Mouse (Mus musculus) monocyte, adult 2 months (primary cell): Measurements from ENCODE around the gene Tlcd2.
A peak's percentile ranks its signal among the peaks of the same experiment; 100 is the strongest.
"Not testable (repeated sequence)": the region's sequence is repeated elsewhere in the genome, so short reads cannot be mapped to it uniquely, and the experiment has no call there.

Experiments used
- DNase-seq, 2 experiments: peaks; one replicate each; pipeline ENCODE4 v3.0.0; 2022; ENCODE audit warnings: low spot score in 2 of 2, low read depth in 1 of 2

The Tlcd2 gene

DNA sequence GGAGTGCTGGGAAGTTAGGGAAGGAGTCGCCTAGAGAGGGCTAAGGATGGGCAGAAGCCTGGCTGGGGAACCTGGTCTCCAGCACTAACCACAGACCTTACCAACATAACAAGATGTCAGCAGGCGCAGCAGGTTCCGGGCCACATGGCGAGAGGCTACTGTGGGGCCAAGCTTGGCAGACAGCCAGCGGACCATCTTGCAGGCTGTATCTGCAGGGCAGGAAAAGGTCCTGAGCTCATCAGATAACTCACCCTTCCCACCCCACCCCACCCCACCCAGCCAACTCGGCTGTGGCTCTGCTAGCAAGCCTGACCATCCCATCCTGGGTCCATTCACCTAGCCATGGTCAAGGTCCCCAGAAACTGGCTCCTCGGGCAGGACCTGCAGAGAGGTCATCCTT lies 11.8 kb upstream of the Tlcd2 start:
- no peak for DNase-seq

DNA sequence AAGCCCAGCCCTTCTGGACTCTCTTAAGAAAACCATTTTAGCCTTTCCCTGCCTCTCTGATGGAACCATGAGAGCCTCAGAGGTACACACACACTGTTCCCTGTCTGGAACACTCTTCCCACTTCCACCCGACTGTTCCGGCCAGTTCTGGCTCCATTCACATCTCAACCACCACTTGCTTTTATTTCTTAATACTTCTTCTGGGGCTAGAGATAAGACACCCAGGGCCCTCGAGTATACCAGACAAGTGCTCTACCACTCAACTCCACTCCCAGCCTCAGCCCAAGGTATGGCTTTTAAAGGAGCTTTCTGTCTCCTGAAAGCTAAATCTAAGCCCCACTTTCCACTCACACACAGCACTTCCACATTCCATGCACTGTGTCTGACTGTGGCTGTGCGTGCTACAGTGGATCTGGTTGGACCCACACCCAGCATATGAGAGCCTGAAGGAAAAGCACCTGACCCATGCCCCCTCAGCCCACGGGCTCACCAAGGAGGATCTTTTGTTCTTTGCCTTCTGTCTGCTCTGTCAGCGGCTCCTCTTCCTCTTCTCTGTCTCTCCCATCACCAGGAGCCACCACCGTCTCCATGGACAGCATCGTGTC lies 11.1 kb upstream of the Tlcd2 start:
- DNase-seq, result no peak

DNA sequence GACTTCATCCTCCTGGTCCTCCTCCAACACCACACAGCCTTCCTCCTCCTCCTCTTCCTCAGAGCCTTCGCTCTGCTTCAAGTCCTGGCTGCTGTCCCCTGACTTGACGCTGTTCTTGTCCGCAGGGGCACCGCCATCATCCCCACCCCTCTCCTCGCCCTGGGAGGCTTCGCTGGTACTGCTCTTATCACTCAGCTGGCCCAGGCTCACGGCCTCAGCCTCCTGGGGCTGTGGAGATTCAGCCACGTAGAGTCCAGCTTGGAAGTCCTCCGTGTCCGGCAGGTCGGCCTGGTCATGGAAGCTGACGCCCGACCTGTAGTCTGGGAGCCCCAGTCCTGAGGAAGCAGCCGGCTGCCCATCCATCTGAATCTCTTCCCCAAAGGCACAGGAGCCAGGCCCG lies 10.6 kb upstream of the Tlcd2 start:
- no peak for DNase-seq

DNA sequence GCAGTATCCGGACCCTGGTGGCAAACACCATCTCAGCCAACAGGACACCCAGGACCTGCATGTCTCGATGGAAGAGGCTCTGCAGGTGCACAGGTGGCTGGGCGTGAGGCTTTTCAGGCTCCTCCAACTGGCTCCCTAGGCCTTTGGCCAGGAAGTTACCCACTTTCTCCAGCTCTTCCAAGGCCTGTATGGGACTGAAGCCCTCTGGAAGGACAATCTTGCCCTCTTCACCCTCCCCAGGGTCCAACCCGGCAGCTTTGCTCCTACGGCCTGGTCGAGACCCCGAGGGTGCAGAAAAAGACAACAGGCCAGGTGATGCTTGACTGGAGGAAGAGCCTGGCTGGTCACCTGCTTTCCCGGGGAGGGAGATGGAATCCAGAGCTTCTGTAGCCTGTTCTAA lies 9.4 kb upstream of the Tlcd2 start:
- DNase-seq, result no peak

DNA sequence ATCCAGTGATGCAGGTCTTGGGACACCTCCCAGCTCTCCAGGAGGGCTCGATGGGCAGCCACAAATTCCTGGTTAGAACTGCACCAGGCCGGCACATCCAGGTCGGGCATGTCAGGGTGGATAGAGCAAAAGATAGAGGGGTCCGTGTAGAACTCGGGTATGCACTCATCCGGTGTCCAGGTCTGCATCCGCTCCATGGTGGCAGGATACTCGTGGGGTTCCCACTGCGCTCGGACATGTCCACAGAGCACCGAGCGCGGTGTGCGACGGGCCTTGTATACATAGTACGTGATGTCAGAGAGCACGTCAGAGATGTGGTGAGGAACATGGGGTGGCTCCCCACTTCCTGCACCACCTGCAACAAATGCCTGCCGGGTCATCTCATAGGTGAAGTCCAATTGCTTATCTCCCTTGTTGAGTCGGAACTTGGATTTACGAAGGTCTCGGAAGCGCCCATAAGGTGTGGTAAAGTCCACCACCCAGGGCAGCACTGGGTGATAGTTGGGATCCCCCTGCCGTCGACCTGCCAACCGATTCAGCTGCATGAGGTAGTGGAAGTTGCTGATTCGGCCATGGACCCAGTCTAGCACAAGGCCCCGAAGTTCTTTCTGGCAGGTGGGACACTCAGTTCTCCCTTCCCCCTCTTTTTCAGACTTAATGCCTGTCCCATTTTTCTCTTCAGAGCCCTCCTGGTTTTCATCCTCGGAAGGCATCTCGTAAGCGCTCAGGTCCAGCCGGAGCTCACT lies 8.5 kb upstream of the Tlcd2 start:
- no peak for DNase-seq

DNA sequence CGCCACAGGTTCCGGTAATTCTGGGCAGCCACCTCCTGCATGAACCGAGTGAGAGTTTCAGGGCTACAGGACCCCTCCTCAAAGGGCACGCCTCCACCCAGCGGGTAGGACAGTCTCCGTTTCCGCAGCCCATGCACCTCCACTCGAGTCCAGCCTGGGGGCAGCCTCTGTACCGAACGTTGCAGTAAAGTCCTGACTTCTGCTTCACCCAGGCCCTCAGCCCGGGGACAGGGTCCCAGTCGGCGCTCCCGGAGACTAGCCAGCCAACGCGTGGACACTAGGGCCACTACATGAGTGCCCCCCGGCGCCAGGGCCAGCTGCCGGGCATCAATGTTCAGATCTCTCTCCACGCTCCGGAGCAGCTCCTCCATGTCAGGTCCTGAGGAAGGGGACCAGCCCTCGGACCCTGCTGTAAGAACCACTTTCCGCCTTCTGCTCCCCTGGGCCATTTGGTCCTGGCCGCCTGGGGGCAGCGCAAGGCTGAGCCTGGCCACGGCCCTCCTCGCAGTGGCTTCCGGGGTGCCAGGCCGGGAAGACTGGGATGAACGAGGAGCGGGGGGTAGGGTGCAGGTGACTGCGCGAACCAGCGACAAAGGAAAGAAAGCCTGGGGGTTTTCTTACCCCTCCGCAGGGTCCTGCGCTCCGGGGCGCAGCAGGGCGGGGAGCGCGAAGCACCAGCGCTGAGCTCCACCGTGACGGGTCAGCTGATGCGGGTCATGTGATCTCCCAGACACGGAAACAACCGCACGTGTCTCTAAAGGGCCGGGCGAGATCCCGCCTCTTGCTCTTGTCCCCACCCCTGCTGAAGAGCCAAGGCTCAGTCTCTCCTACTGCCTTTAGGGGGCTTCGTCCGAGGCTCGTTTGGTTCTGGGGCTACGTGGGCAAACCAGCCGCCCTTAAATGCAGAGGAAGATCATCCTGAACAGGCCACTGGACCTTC lies 7.3 kb upstream of the Tlcd2 start, which contains the start of gene Wdr81:
Gene Wdr81 (minus strand): TSS at position 727 of the 940 bp plus-strand sequence.
- DNase-seq, result peak in 1 of 2 experiments; percentile 79

DNA sequence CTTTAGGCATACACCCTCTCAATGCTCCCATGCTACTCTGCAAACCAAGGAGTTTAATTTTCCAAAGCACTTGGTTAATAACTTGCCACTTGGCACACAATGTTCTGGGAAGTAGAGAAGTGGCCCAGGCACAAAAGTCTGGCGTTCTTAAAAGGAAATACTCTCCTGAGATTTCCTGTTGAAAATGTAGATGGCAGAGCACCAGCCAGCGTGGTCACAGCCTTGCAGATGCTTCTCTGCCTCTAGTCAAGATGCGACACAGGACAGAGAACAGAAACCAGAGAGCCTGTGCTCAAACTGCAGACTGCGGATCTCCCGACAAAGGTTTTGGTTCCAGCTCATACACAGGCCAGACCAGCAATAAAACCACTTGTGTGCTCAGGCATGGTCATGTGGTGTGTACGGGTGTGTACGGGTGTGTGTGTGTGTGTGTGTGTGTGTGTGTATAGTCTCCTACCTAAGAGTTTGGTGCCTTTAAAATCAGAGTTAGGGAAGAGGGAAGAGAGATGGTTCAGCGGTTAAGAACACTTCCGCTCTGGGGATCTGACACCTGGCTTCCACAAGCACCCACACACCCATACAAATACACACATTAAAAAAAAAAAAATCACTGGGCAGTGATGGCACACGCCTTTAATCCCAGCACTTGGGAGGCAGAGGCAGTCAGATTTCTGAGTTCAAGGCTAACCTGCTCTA lies 6.3 kb upstream of the Tlcd2 start:
- DNase-seq, result no peak

DNA sequence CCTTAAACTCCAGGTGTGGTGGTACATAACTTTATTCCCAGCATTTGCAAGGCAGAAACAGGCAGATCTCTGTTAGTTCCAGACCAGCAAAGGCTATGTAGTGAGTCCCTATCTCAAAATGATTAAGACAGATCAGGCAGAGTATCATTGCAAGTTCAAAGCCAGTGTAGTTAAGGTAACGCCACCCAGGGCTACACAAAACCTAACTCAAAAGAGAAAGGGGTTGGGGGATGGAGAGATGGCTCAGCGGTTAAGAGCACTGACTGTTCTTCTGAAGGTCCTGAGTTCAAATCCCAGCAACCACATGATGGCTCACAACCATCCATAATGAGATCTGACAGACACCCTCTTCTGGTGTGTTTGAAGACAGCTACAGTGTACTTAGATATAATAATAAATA lies 5.5 kb upstream of the Tlcd2 start:
- DNase-seq, result not testable (repeated sequence)

DNA sequence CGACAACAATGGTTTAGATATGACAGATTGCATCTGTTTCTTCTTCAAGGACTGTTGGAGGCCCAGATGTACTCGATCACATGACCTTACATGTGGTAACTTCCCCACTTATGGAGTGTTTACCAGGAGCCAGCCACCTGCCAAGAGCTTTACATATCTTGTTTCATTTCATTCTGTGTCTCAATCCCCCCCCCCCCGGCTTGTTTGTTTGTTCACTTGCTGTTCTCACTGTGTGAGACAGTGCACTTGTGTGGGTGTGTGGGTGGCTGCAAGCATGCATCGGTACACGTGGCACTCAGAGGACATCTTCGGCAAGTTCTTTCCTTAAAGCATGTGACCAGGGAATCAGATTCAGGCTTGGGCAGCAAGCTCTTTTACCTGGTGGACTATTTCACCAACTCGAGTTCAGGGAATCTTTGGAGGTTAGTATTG lies 5.1 kb upstream of the Tlcd2 start:
- DNase-seq, result no peak

DNA sequence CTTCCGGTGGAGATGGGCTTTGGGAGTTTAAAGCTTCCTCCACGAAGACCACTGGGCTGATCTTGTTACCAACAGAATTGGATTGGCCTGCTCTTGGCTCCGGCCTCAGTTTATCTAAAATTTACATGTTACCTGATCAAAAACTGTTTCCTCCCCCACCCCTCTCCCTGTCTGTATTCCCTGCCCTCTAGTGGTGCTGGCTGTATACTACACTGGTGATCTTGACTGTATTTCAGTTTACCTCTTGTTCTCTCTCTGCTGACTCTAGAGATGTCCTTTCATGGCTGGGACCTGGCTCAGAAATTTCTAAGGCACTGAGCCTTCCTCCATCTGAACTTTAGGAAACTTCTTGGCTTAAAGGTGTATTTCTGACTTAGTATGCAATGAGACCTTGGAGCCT lies 3.3 kb upstream of the Tlcd2 start:
- no peak for DNase-seq

DNA sequence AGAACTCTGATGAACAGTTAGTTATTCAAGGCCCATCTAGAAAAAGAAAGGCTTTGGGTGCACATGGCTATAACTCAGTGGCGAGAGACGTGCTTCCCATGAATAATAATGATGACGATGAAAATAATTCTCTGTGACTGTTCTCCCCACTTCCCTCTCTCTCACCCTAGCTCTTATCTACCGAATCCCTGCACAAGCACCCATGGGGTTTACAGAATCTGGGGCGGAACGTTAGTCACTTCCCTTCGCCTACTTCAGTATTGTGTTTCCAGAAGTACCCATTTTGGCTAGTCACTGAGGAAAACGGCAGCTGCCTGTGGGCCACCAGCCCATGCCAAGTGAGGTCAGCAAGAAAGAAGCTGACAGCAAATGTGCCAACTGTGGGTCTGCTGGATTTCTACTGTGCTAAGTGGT lies 2.9 kb upstream of the Tlcd2 start:
- DNase-seq, result peak in 1 of 2 experiments; percentile 53

DNA sequence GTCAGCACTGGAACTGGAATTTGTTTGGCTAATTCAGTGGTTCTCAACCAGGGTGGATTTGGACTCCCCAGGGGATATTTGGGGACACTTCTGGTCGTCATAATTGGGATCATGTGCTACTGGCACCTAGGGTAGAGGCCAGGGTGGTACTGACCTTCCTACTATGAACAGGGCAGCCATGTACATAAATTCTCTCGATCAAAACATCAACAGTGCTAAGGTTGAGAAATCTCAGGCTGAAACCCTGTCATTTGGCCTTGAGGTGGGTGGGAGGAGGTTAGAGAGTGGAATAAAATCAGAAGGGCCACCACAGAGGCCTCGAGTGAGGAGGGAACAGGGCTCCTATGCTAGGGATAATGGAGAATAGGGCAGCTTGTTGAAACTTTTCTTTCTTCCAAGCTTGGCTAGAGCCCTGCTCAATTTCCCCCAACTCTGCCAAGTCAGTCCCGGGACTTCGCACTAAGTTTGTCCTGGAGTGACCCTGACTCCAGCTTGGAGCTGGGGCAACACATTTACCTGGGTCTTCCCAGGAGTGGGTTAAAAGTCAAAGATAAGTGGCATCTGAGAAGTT lies 2.3 kb upstream of the Tlcd2 start:
- no peak for DNase-seq

DNA sequence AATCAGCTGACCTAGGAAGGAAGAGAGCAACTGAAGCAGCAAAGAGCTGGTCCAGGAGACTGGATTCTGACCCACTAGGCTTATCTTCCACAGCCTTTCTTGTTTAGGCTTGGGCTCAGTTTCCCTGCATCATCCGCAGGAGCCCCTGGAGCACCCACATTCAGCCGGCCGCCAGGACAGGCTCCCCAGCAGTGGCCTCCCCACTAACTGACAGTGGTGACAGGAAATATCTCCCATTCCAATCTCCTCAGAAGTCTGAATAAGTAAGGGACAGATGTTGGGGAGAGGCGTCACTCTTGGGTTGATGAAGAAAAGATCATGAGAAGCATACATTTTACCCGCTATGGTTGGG lies 1.8 kb upstream of the Tlcd2 start:
- no peak for DNase-seq

DNA sequence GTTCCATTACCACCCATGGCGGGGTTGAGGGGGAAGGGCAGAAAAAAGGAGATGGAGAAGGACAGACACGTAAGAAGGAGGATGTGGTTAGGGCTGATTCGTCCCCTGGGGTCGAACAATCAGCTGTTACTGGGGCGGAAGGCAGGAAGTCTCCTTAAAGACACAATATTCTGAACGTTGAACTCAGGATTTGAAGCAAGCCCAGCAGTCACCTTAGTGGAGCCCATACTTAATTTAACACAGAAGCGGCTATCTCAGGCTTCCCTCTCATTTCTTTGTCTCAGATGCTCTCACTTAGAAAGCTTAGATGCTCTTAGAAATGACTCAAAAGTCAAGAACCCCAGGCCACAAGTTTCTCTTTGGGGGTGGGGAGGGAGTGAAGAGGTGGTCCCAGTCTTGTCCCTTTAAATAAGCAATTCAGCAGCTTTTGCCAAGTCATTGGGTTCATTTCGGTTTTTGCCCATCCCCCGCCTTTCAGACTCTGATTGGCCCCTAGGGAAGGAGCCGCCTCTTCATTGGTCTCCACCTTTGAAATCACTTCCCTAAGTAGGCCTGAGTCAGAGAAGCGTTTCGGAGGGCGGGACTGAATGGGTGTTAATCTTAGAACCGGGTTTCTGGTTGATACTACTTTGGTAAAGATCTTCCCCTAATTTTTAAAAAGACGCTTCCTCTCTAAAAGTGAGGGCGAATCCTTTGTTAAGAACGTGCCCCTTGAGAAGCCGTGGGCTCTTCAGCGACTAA lies 1.2 kb upstream of the Tlcd2 start:
- peak; percentile 84 for DNase-seq

DNA sequence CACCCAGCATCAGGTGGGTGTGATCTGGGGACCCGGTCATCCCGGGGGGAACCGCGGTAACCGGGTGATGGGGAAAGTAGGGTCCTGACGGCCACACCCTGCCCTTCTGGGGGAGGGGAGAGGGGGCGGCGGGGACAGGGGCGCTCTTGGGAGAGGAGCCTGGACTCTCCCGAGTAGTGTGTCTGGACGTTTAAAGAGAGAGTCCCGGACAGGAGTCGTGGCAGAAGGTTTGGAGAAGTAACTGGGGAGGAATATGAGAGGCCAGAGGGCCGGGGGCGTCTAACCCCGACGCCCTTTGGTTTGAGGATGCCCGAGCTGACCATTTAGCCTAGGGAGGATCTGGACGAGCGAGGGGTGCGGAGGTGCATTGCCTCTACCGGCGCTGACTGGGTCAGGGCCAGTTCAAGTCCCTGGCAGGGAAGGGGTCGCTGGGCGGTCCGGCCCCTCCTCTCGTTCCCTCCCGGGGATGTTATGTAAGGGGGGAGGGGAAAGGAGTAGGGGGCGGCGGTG lies 283 bp downstream of the Tlcd2 start:
- DNase-seq, result no peak

DNA sequence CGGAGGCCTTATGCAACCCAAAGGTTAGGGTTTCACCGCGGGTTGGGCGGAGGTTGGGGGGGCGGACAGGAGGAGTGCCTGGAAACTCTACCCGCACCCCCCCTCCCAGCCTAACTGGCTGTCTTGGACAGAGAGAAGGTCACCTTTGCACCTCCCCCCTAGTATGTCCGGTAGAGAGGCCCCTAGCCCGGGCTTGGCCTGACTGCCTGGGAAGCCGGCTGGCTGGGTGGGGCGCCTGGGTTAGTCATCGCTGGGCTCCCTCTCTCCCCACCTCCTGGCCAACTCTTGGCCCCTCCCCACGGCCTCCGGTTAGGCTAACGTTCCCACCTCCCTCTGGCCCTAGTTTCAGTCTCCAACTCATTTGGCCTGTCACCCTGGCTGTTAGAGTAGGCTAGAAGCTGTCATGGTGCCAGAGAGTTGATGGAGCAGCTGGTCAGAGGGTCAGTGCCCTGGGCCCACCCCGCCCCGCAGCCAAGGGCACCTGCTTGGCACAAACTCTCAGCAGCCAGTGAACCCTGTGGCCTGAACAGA lies 803 bp downstream of the Tlcd2 start:
- peak; percentile 72 to 76 for DNase-seq

DNA sequence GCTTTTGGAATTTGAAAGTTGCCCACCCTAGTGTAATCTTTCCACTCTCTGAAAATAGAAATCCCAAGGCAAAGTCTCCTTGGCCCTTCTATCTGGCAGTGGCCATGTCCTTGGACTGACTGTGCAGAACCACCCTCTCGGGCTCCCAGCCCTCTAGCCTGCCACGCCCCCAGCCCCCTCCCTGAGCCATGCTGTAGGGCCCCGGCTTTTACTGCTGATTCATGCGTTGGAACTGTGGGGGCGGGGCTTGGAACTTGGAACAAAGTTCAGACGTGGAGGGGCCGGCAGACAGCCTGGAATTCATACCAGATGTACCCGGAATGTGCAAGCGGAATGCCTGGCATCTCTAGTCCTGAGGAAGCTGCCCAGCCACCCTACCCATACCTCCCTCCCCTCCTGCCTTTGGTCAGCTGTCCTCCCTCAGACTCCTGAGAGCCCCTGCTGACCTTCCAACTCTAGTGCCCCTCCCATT lies 1.4 kb downstream of the Tlcd2 start:
- DNase-seq, result no peak

DNA sequence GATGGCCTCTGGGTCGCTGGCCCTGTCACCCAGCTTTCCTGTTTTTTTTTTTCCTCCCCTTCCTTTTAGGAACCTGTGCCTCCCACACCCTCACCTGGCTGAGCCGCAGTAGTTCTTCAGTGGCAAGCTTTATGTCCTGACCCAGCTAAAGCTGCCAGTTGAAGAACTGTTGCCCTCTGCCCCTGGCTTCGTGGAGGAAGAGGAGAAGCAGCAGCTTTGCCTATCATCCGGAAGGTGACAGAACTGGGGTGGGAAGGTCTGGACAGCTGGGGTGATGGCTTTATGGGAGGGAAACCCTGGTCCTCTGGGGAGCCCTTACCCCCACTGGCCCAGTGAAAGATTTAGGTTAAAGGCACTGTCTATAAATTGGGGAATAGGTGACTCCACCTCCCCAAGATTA lies 2.1 kb downstream of the Tlcd2 start:
- no peak for DNase-seq

DNA sequence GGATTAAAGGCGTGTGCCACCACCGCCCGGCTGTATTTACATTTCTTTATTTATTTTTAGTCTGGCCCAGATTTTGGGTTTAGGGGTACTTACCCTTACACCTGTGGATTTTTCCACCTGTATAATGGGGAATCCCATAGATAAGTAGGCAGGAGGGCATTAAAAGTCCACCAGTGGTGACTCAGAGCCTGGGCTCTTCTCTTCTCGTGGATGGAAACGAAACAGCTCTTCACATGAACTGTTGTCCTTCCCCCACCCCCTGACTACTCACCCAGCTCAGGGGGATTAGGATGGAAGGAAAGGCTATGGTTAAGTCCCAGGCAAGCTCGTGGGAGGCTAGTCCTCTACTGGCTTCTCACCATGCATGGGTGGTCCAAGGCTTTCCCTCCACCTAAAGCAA lies 2.9 kb downstream of the Tlcd2 start:
- DNase-seq, result no peak

DNA sequence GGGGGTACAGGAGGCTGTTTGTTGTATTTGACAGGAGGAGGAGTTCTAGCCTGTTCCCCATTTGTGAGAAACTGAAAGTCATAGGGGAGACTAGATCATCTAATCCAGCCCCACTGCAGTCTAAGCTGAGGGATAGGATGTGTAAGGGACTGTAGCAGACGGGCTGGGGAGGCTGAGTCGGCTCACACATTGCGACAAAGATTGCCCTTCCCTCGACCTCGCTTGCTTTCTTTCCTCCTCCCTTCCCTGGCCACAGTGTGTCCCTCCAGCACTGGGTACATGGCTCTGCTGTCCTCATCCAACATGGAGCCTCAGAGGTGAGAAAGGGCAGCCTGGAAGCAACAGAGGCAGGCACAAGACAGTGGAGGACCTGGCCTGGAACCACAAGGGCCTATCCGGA lies 3.5 kb downstream of the Tlcd2 start:
- no peak for DNase-seq
